Mouse (Mus musculus): ENCODE results near the gene Atrx.

DNA sequence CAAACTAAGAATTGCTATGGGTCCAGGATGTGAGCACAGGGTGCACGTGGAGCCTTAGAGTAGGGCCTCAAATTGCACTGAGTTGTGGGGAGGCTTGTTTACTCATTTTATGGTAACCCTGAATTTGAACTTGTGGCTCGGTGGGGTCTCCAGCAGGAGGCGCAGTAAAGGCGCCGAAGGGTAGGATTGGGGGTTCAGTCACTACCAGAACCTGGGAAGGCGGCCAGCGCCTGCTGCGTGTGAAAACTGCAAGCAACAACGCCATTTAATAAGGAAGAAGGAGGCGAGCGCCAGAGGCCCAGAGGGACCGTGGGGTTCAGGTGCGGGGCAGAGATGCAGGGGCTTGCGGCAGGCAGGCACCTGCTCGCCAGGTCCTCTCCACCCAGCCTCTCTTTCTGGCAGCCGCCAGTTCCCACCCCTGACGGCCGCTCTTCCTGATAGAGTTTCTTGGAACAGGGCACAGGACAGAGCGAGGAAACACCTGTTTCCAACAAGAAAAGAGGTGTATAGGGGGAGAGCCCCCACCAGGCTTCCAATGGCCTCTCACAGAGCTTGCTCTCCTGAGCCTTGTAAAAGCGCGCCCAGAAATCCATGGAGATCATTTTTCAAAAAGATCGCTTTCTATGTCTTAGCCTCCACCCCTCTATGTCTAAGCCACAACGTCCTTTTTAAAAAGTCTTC is 166.2 kb downstream of the Atrx start:
- TF ChIP-seq CTCF (IDR thresholded peaks at IDR 0.05; ENCODE audit: low read depth): no peak
- TF ChIP-seq EP300 (IDR thresholded peaks at IDR 0.05; ENCODE audit: low read depth): no peak

Measured in liver, embryonic 14.5 days (tissue).